Mouse (Mus musculus) liver, adult 2 months (tissue): ENCODE measurements around the gene 1700037H04Rik.
A peak's percentile ranks its signal among the peaks of the same experiment; 100 is the strongest.

Source experiments
- CTCF ChIP-seq: fragments of 200-500 bp; IDR thresholded peaks from 2 replicates; pipeline ENCODE4 v1.5.1; 2011; ENCODE audit warnings: low read depth, low read length, control low read depth
- POLR2A ChIP-seq: fragments of 200-500 bp; IDR thresholded peaks from 2 replicates; pipeline ENCODE4 v1.6.1; 2011; ENCODE audit warnings: low read length, control low read depth; ENCODE audit not compliant: insufficient read depth; ENCODE audit errors: extremely low read depth

GRCm38 (mm10) chr2:131186771-131187601 lies 27.1 kb upstream of the 1700037H04Rik start, which contains the start of the genes Cdc25b and Spef1:
- TF ChIP-seq CTCF (no peak), POLR2A (0 out of 2 replicates have a peak, but pooled peaks have one; percentile 4)
